In the genomic region with DNA sequence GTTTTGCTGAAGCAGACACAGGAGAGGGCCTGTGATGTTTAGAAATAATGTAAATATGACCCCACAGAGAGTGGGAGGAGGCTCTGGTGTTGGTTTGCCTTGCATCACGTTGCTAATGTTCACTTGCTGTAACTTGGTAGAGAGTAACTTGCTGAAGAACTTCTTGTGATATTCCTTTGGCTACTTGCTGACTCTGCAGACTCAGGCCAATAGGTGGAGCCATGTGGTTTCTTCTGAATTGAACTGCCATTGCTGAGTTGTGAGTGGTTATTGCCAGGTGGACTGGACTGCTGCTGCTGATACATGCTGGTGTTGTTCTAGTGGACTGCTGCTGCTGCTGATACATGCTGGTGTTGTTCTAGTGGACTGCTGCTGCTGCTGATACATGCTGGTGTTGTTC, we compare ENCODE assay signal across 8 mouse cellular contexts. TPM values are rescaled to one million over a fixed set of nuclear protein-coding genes. Genes with fewer than 3 reads are reported as not detected.
A peak's percentile ranks its signal among the peaks of the same experiment; 100 is the strongest.
DNase-seq lines count a peak whose midpoint lies in the region; ATAC-seq and TF ChIP-seq lines count a peak whose summit lies in the region.
"Had no signal": no experiment of that assay in that cellular context is flagged by ENCODE, and none has a peak within 500 bp of the region (broad histone marks: within the 10 kb centered on the region; RNA-seq: fewer than 3 reads in every experiment).

No protein-coding gene starts in this region.

- DNase-seq in urinary bladder, postnatal 36 days (ENCODE audit: low spot score in 2 of 2) = peak; percentile 28 to 39
- no peak for DNase-seq in urinary bladder, adult 18-20 months (ENCODE audit: low spot score in 2 of 2)
- peak; percentile 52 for DNase-seq in heart, postnatal 4 days
- DNase-seq in spleen, postnatal 36 days (ENCODE audit: low spot score in 2 of 2) = peak; percentile 61 to 63
- no peak for DNase-seq in urinary bladder, adult 2 months (ENCODE audit: low spot score)
- DNase-seq: liver, embryonic 13.5 days had no signal

- no peak overlapping the region for H3K9ac ChIP-seq in intestine, postnatal 0 days (ENCODE audit: low read depth, low read length)
- no peak overlapping the region for H3K9ac ChIP-seq in intestine, embryonic 16.5 days (ENCODE audit: low read depth, low read length)
- H3K9ac ChIP-seq: liver, embryonic 13.5 days had no signal

- H3K4me2 ChIP-seq in intestine, postnatal 0 days (replicated peaks; ENCODE audit: low read depth) = no peak overlapping the region
- no peak overlapping the region for H3K4me2 ChIP-seq in intestine, embryonic 16.5 days (ENCODE audit: low read depth, low read length)
- H3K4me2 ChIP-seq: liver, embryonic 13.5 days had no signal

- no peaks in the 10 kb centered on the region for H3K27me3 ChIP-seq in intestine, postnatal 0 days (replicated peaks; ENCODE audit: control insufficient read depth, insufficient read depth, low read length)
- no peaks in the 10 kb centered on the region for H3K27me3 ChIP-seq in intestine, embryonic 16.5 days (replicated peaks; ENCODE audit: control insufficient read depth, insufficient read depth, low read length)
- H3K27me3 ChIP-seq: liver, embryonic 13.5 days had no signal

- H3K27ac ChIP-seq in intestine, postnatal 0 days (ENCODE audit: low read depth, low read length) = no peak overlapping the region
- H3K27ac ChIP-seq in intestine, embryonic 16.5 days (ENCODE audit: low read length) = no peak overlapping the region
- H3K27ac ChIP-seq: liver, embryonic 13.5 days had no signal

- no peaks in the 10 kb centered on the region for H3K36me3 ChIP-seq in intestine, postnatal 0 days (ENCODE audit: control insufficient read depth, insufficient read depth)
- no peaks in the 10 kb centered on the region for H3K36me3 ChIP-seq in intestine, embryonic 16.5 days (ENCODE audit: control insufficient read depth, insufficient read depth, low read length)
- H3K36me3 ChIP-seq: liver, embryonic 13.5 days had no signal

- no peaks in the 10 kb centered on the region for H3K4me1 ChIP-seq in intestine, postnatal 0 days (replicated peaks; ENCODE audit: control insufficient read depth, insufficient read depth, low read length)
- no peaks in the 10 kb centered on the region for H3K4me1 ChIP-seq in intestine, embryonic 16.5 days (ENCODE audit: control insufficient read depth, insufficient read depth, low read length)
- H3K4me1 ChIP-seq: liver, embryonic 13.5 days had no signal

- no peak for ATAC-seq in intestine, postnatal 0 days
- no peak for ATAC-seq in intestine, embryonic 16.5 days

- TF ChIP-seq CTCF in intestine, postnatal 0 days (IDR thresholded peaks at IDR 0.05; ENCODE audit: low read depth) = peak; percentile 63

- H3K9me3 ChIP-seq in intestine, postnatal 0 days (ENCODE audit: control insufficient read depth) = no peaks in the 10 kb centered on the region
- H3K9me3 ChIP-seq in intestine, embryonic 16.5 days (ENCODE audit: control insufficient read depth, low read length) = no peaks in the 10 kb centered on the region
- H3K9me3 ChIP-seq: liver, embryonic 13.5 days had no signal

- WGBS in intestine, postnatal 0 days = 13% methylated on average over 1 of the region's 1 CpGs
- 13% methylated on average over 1 of the region's 1 CpGs for WGBS in intestine, embryonic 16.5 days

- no peak overlapping the region for H3K4me3 ChIP-seq in intestine, postnatal 0 days (ENCODE audit: low read depth, low read length)
- no peak overlapping the region for H3K4me3 ChIP-seq in intestine, embryonic 16.5 days (ENCODE audit: low read length)
- H3K4me3 ChIP-seq: liver, embryonic 13.5 days had no signal

RNA-seq across cellular contexts. Expression of a gene that starts 8.8 kb away (rescaled TPM):
- 59.1 and 92.6 TPM in 2 replicates for polyA plus RNA-seq in intestine, postnatal 0 days (2015; fragmentation: Nextera tagmentation; extraction: Ambion mirVana)
- 40.6 and 46.7 TPM in 2 replicates for polyA plus RNA-seq in intestine, embryonic 16.5 days (2015; fragmentation: Nextera tagmentation; extraction: Ambion mirVana)
- total RNA-seq in heart, postnatal 4 days (2021) = 1 to 10 TPM; 9.1 to 9.7 TPM
- 7.9 and 8.5 TPM in 2 replicates for polyA plus RNA-seq in urinary bladder, adult 2 months (2012; rRNA removed)

RNA-seq across cellular contexts. Expression of a gene that starts 53.5 kb away (rescaled TPM):
- polyA plus RNA-seq in intestine, postnatal 0 days (2015; fragmentation: Nextera tagmentation; extraction: Ambion mirVana) = 0.20 and 0.37 TPM in 2 replicates
- polyA plus RNA-seq in intestine, embryonic 16.5 days (2015; fragmentation: Nextera tagmentation; extraction: Ambion mirVana) = not detected in 2 replicates
- 1 to 10 TPM in 1 of 2 experiments, under 1 TPM in 1; 0.95 to 1.1 TPM for total RNA-seq in heart, postnatal 4 days (2021)
- polyA plus RNA-seq in urinary bladder, adult 2 months (2012; rRNA removed) = 0.39 and 0.77 TPM in 2 replicates

Comparison
In these comparisons a context has a peak if more than half of its experiments do, and no peak if none do; other contexts are left out.
1. DNase-seq: peak in urinary bladder, postnatal 36 days (2 of 2), heart, postnatal 4 days (single experiment) and spleen, postnatal 36 days (2 of 2); none in urinary bladder, adult 18-20 months (0 of 2) and urinary bladder, adult 2 months (single experiment).